Mouse (Mus musculus) thymus, adult 18-20 months (tissue): Measurements from ENCODE around the gene Hdac11.
"Not testable (repeated sequence)": the region's sequence is repeated elsewhere in the genome, so short reads cannot be mapped to it uniquely, and the experiment has no call there.

Experiments used
- DNase-seq, 2 experiments: peaks; one replicate each; pipeline ENCODE4 v3.0.0; 2022; ENCODE audit warnings: mixed read lengths in 2 of 2

The Hdac11 gene

DNA sequence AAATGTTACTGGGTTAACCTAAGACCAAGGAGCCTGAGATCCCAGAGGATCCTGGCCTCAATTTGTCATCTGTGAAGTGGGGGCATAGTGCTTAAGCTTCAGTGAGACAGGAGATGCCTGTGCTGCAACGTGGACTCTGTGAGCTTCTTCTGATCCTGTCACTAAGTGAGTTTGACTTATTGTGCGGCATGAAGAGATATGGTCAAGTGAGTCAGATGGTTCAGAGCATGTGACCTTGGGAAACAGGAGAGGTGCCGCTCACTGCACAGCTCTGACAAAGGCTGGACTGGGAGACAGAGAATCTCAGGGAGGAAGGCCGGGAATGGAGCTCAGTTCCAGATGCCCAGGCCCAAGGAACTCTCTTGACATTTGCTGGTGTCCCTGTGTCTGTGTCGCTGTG lies 49.3 kb downstream of the Hdac11 start:
- no peak for DNase-seq

DNA sequence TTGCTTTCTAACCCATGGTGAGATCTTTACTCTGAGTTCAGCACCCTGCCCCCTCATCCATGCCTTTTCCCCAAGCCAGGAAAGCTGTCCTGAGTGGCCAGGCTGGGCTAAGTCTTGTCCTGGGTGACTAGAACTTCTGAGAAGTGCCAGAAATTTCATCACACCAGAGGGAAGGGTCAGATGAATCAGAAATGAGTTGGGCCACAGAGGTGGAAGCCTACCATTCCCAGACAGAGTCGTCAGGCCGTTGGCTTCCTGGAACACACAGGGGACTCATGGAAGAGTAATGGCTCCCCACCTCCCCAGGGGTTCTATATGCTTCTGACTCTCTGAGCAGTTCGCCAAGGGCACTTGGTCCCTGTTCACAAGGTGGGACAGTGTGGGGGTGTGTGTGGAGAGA lies 51.0 kb downstream of the Hdac11 start:
- no peak for DNase-seq

DNA sequence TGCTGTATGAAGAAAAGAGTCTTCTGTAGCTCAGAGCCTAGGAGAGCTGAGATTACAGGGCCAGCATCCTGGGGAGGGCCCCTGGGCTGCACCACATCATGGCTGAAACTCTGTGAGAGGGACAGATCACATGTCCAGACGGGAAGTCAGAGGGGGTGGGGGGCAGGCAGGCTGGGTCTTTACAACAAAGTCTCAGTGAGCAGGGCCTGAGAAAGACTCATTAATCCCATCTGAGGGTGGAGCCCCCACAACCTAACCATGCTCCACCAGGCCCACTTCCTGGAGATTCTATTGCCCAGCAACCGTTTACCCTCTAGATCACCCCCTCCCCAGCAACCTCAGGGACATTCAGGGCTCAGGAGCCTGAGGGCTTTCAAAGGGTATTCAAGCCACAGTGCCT lies 53.3 kb downstream of the Hdac11 start:
- DNase-seq, result no peak

DNA sequence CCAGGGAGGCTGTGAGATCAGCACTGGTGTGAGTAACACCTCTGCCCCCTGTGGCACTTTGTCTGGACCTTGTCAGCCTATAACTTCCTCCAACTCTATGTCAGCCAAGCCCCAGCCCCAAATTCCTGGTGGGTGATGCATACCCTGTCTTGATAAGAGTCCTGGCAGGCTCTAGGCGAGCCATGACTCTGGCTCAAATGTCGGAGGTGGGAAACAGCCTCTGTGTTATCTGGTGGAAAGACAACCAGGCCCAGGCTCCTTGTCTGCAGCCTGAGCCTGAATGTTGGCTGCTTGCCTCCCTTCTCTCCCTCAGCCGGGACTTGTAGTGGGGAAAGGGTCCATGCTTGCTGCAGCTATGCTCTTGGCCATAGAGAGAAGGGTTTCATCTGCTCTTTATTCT lies 54.4 kb downstream of the Hdac11 start:
- no peak for DNase-seq

DNA sequence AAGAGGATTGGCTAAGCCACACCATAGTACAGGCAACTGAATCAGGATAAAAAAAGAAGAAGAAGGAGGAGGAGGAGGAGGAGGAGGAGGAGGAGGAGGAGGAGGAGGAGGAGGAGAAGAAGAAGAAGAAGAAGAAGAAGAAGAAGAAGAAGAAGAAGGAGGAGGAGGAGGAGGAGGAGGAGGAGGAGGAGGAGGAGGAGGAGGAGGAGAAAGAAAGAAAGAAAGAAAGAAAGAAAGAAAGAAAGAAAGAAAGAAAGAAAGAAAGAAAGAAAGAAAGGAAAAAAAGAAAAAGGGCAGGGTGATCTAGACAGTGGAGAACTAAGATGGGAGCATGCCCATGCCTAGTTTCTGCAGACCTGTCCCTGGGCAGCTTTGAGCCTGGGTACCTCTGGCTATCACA lies 55.7 kb downstream of the Hdac11 start, which contains the start of gene Fbln2:
Gene Fbln2 (plus strand): TSS at position 301 of the 400 bp plus-strand sequence.
- not testable (repeated sequence) for DNase-seq

DNA sequence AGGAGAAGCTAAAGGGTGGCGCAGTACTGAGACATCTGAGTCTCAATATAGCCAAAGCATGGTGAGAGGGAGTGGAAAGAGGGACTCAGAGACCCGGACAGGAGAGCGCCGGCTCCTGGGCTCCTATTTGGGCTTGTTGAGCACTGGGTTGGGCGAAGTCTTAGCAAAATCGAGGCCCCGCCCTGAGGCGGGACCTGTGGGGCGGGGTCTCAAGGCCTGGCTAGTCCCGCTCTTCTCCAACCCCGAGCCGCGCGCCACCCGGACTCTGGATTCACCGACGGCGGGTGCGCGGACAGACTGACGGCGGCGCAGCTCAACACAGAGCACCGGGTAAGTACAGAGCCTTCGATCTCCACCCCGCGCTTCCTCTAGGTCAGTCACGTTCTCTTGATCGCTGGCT lies 56.1 kb downstream of the Hdac11 start:
- no peak for DNase-seq

DNA sequence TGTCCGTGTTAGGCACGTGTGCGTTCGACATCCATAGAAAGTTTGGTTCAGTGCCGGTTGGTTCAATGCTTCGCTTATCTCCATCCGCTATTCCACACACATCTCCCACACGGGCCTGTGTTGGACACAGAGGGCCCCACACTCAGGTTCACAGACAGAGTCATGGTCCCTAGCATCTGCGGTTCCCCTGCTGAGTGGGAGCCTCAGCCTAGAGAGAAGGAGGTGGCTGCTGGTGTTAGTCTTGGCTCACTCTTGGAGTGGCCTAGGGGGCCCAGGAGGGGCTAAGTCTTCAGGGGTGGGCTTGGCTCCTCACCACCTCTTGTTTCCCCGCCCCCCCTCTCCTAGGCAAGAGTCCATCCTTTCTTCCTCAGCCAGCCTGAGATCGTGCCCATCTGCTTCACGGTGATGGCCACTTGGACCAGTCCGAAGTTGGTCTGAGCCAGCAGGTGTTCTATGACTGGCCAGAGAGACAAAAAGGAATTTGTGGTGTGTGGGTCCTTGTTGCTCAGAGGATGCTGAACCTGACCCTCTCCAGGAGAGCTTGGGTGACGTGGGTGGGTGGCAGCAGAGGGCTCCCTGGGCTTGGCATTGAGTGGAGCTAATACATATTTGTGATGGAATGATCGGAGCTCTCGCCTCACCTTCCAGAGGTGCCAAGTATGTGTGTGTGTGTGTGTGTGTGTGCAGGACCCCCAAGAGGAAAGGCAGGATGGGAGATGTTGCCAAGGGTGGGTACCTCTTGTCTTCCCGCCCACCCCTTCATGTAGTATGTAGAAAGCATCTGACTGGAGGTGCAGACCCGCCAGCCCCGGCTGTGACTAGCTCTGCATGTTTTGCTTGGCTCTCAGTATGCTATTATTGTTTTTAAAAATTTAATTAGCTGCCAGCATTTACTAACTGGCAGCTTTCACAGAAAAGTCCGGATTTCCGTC lies 57.1 kb downstream of the Hdac11 start:
- DNase-seq, result no peak

DNA sequence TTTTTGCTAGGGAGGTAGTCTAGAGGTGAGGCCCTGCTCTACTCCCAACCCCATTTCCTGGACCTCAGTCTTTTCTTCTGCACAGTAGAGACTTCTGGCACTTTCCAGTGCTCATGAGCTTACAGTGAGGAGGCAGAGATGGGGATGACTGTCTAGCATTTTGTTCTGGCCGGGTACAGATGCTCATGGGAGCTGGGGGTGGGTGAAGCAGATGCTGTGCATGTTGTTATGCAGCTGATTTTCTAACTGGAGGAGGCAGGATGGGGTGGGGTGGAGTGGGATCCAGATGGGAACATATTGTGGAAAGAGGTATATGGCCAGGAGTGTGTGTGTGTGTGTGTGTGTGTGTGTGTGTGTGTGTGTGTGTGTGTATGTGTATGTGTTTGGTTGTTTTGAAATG lies 59.0 kb downstream of the Hdac11 start:
- DNase-seq, result no peak

DNA sequence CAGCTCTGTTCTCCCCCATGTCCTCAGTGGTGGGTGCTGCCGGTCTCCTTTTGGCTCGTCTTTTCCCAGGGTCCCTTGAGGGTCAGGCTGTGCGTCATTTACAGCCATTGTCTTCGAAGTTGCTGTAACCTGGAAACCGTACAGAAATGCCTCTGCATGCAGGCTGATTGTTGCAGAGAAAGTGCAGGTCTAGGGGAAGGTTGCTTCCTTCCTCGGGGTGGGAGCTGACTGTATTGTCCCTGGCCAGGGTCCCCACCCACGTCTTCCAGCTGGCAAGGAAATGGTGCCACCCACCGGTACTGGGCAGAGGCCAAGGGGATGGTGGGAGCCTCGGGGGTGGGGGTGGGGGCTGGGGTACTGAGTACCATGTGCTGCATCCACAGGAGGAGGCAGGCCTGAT lies 62.0 kb downstream of the Hdac11 start:
- no peak for DNase-seq

DNA sequence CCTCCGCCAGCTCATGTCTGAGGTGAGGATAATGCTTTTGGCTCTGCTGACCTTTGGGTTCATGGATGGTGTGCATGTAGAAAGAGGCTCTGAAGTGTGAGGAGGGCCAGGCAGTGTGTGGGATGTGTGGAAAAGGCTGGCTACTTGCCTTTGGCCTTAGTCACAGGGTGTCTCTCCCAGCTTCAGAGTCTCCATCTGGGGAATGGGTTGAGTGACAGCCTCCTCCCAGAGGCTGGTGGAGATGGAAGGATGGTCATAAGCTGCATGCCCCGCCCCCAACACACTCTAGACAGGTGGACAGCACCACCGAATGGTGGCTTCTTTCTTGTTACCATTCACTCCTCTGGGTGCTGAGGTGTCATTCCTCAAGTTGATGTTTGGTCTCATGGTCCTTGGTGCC lies 62.4 kb downstream of the Hdac11 start:
- no peak for DNase-seq

DNA sequence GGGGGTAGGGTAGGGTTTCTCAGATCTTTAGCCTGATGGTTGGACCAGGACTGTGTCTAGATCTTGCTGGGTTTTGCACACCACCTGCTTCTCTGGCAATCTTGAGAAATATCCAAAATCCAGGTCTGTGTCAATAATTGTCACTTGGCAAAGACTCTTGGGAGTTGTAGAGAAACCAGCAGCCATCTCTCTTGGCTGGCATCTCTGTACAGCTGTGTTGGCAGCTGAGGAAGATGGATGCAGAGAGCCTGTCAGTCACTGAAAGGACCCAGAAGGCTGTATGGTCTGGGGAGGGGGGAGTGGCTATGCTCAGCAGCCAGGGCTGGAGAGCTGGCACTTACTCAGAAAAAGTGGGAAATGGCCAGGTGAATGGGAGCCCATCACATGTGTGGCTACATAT lies 63.6 kb downstream of the Hdac11 start:
- no peak for DNase-seq

DNA sequence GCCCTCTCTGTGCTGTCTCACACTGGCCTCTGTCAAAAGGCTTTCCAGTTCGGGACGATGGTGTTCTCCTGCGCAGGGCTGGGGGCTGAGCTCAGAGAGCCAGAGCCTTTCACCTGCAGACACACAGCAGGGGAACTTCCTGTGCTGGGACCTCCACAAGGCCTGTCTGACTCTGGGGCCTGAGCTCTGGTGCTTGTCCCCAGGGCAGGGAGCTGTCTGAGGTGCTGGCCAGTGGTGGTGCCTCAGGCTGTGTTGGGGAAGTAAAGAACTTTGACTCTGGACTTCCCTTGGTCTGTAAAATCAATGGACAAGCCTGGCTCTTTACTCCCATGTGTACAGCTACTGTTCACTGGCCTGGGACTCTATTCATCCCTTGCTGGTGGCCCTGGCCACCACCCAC lies 64.6 kb downstream of the Hdac11 start:
- DNase-seq, result no peak

DNA sequence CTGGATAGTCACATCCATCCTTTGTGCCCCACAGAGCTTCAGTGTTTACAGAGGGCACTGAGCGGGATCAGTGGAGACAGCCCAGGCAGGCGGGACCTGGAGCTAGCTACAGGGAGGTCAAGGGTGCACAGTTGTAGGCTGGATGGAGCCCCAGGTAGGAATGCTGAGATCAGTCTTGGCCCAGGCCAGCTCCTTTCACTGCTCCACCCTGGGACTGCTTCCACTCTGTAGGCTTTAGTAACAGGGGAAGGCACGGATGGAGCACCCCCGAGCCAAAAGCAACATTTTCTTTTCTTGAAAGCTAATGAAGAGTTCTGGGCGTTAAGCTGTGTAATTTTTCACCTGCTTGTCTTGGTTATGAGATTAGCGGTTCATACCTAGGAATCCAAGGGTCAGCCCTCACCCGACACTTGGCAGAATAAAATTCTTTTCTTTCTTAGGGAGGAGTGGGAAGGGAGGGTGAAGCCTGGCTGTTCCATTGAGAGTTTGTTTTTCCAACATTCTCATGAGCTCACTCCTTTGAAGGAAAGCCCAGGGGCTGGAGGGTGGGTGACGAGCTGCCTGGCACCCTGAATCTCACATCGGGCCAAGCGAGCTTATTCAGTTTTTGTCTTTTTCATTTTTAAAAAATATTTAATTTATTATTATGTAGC lies 66.4 kb downstream of the Hdac11 start:
- no peak for DNase-seq
